In genomic region chr1:87637121-87637877, GRCm38 (mm10) we compare ENCODE assay signal across 8 mouse cellular contexts. TPM values are rescaled to one million over a fixed set of nuclear protein-coding genes. Genes with fewer than 3 reads are reported as not detected.
DNase-seq lines count a peak whose midpoint lies in the region; ATAC-seq and TF ChIP-seq lines count a peak whose summit lies in the region.

No protein-coding gene starts in this region.

- no peak for TF ChIP-seq CTCF in hindbrain, postnatal 0 days (IDR thresholded peaks at IDR 0.05; ENCODE audit: low read depth)
- no peak for TF ChIP-seq CTCF in liver, postnatal 0 days (IDR thresholded peaks at IDR 0.05; ENCODE audit: low read depth)

- 87% methylated on average over 4 of the region's 4 CpGs for WGBS in hindbrain, embryonic 12.5 days
- 87% methylated on average over 4 of the region's 4 CpGs for WGBS in hindbrain, postnatal 0 days
- WGBS in liver, postnatal 0 days (ENCODE audit: insufficient replicate concordance): 43% methylated on average over 4 of the region's 4 CpGs

- H3K4me3 ChIP-seq in hindbrain, embryonic 12.5 days: no peak overlapping the region
- no peak overlapping the region for H3K4me3 ChIP-seq in hindbrain, postnatal 0 days (ENCODE audit: low read length)
- H3K4me3 ChIP-seq in liver, postnatal 0 days (ENCODE audit: low read depth, low read length): no peak overlapping the region

- no peaks in the 10 kb centered on the region; the same call in 1 of the 2 replicates for H3K27me3 ChIP-seq in hindbrain, embryonic 12.5 days
- no peaks in the 10 kb centered on the region for H3K27me3 ChIP-seq in hindbrain, postnatal 0 days (ENCODE audit: insufficient read depth, low read length)
- H3K27me3 ChIP-seq in liver, postnatal 0 days (ENCODE audit: insufficient read depth, low read length): no peaks in the 10 kb centered on the region

- H3K9ac ChIP-seq in hindbrain, embryonic 12.5 days: no peak overlapping the region
- no peak overlapping the region for H3K9ac ChIP-seq in hindbrain, postnatal 0 days (replicated peaks; ENCODE audit: low read length)
- H3K9ac ChIP-seq in liver, postnatal 0 days (replicated peaks): peak overlapping the region; percentile 58

- H3K27ac ChIP-seq in hindbrain, embryonic 12.5 days: no peak overlapping the region
- H3K27ac ChIP-seq in hindbrain, postnatal 0 days: no peak overlapping the region
- peak overlapping the region; percentile 95 for H3K27ac ChIP-seq in liver, postnatal 0 days (ENCODE audit: low read depth)

- H3K4me2 ChIP-seq in hindbrain, embryonic 12.5 days (replicated peaks): no peak overlapping the region
- H3K4me2 ChIP-seq in hindbrain, postnatal 0 days (ENCODE audit: low read depth, low read length): no peak overlapping the region
- peak overlapping the region; percentile 43 for H3K4me2 ChIP-seq in liver, postnatal 0 days (ENCODE audit: low read depth, low read length)

- no peaks in the 10 kb centered on the region for H3K36me3 ChIP-seq in hindbrain, embryonic 12.5 days
- no peaks in the 10 kb centered on the region for H3K36me3 ChIP-seq in hindbrain, postnatal 0 days (ENCODE audit: insufficient read depth, low read length)
- 0 out of 2 replicates have a peak, but pooled peaks cover 7% of the 10 kb centered on the region for H3K36me3 ChIP-seq in liver, postnatal 0 days (replicated peaks; ENCODE audit: insufficient read depth, low read length)

- DNase-seq in hindbrain, postnatal 0 days (ENCODE audit: low spot score): no peak
- peak; percentile 61 for DNase-seq in ES-CJ7 (ENCODE audit: low read depth, low spot score)
- DNase-seq in liver, postnatal 0 days: peak; percentile 81
- peak; percentile 36 to 50 for DNase-seq in thymus, postnatal 36 days
- DNase-seq in kidney, adult 8-10 months: no peak
- DNase-seq in right cerebral cortex, postnatal 14 days: no peak

- H3K9me3 ChIP-seq in hindbrain, embryonic 12.5 days (replicated peaks): no peaks in the 10 kb centered on the region
- H3K9me3 ChIP-seq in hindbrain, postnatal 0 days (ENCODE audit: low read length): no peaks in the 10 kb centered on the region
- no peaks in the 10 kb centered on the region for H3K9me3 ChIP-seq in liver, postnatal 0 days (ENCODE audit: low read length)

- H3K4me1 ChIP-seq in hindbrain, embryonic 12.5 days: 0 out of 2 replicates have a peak, but pooled peaks cover 4% of the 10 kb centered on the region
- no peaks in the 10 kb centered on the region for H3K4me1 ChIP-seq in hindbrain, postnatal 0 days (ENCODE audit: insufficient read depth, low read length)
- peaks cover 64% of the 10 kb centered on the region for H3K4me1 ChIP-seq in liver, postnatal 0 days (ENCODE audit: insufficient read depth)

- TF ChIP-seq EP300 in liver, postnatal 0 days (IDR thresholded peaks at IDR 0.05; ENCODE audit: low read depth): no peak

- peak; percentile 40; the same call in 1 of the 2 replicates for ATAC-seq in hindbrain, embryonic 12.5 days (ENCODE audit: low FRiP score)
- no peak for ATAC-seq in hindbrain, postnatal 0 days
- ATAC-seq in common myeloid progenitor, adult 5-6 weeks (replicated peaks; ENCODE audit: low read depth, poor library complexity, severe bottlenecking): peak; percentile 61
- ATAC-seq in liver, postnatal 0 days: peak; percentile 99

RNA-seq across cellular contexts. Expression of gene Inpp5d, which starts 17.2 kb away (rescaled TPM):
- polyA plus RNA-seq in hindbrain, embryonic 12.5 days (2016; fragmentation: Nextera tagmentation; extraction: Ambion mirVana): 4.9 and 5.5 TPM in 2 replicates
- 7.4 and 20.1 TPM in 2 replicates for total RNA-seq in hindbrain, postnatal 0 days (2014; rRNA removed)
- 2.1 and 2.3 TPM in 2 replicates for polyA plus RNA-seq in hindbrain, postnatal 0 days (2015; fragmentation: Nextera tagmentation; extraction: Ambion mirVana)
- total RNA-seq in common myeloid progenitor, adult 5-6 weeks (2017): 71.7 and 87.7 TPM in 2 replicates
- polyA plus RNA-seq in liver, postnatal 0 days (2015; fragmentation: Nextera tagmentation; extraction: Ambion mirVana): 11.3 and 13.3 TPM in 2 replicates

Comparison
In these comparisons a context has a peak if more than half of its experiments do, and no peak if none do; other contexts are left out.
1. DNase-seq: peak in ES-CJ7 (single experiment), liver, postnatal 0 days (single experiment) and thymus, postnatal 36 days (2 of 2); none in hindbrain, postnatal 0 days (single experiment), kidney, adult 8-10 months (0 of 2) and right cerebral cortex, postnatal 14 days (single experiment).